Mouse (Mus musculus): ENCODE measurements at regions not wholly inside any gene's neighbourhood (a gene's known extent, or its start where the extent isn't known, plus 50 kb on each side); places are given as distances from the start of the nearest gene placed in this dataset.
"Not testable (repeated sequence)": the region's sequence is repeated elsewhere in the genome, so short reads cannot be mapped to it uniquely, and the experiment has no call there.

DNA sequence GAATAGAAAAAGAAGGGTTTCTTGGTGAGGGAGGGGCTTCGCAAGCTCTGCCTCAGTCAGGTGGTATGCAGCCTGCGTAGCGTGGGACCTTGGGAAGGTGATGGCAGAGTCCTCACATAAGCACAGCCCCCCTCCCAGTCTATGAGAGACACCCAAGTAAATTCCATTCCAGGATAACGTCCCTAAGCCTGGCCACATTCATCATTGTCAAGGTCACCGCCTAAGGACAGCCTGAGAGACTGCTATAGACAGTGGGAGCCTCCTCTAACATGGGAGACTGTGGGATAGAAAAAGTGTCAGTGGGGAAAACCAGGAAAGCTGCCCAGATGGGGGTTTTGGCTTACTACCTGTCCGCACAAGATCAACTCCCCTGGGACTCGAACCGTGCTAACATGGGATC lies 195.5 kb downstream of the Tpra1 start:
- WGBS, result 70% methylated on average over 8 of the region's 8 CpGs
- no peak for DNase-seq (ENCODE audit: low read depth, low spot score)

DNA sequence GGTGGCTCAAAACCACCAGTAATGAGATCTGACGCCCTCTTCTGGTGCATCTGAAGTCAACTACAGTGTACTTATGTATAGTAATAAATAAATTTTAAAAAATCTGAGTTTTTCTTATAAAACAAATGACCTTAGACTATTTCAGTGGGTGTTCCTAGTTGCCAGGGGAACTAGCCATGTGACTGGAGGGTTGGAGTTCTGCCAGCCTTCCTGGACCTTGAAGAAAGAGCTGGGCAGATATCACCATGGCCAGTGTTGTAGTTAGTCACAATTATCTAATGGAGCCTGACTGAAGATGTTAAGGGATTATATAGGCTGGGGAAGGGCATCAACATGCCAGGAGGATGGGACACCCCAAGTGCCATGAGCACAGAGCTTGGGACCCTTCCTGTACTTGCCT lies 217.2 kb downstream of the Tpra1 start:
- DNase-seq (ENCODE audit: low read depth, low spot score), result no peak
- 53% methylated on average over 1 of the region's 1 CpGs for WGBS

DNA sequence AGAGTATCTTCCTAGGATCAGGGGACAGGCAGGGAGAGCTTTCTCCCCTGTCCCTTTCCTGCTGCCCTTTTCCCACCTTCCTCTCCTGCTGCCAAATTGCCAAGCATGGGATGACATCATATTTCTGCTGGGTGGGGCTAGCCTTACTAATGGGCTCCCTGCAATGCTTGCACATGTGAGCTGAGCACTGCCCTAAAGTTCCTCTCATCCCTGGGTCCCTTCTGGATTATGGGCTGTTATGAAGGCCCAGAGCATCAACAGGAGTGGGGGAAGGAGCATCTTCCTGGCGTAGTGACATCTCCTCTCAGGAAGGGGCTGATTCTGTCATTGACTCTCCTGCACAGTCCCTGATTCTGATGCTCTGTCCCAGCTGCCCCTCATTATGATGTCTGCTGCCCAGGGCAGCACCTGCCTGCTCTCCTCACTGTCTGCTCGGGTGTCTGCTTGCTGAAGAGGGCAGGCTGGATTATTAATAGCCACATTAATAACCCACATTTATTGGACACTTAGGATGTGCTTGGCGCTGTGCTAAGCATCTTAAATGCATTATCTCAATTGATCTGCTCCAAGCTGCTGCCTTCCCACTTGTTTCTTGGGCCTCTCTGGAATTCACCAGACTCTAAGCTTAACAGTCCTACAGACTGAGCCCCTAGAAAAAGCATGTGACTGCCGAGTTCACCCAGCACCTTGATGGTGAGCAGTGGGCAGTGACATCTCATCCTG lies 219.1 kb downstream of the Tpra1 start:
- no peak for DNase-seq (ENCODE audit: low read depth, low spot score)
- WGBS, result 67% methylated on average over 4 of the region's 4 CpGs

DNA sequence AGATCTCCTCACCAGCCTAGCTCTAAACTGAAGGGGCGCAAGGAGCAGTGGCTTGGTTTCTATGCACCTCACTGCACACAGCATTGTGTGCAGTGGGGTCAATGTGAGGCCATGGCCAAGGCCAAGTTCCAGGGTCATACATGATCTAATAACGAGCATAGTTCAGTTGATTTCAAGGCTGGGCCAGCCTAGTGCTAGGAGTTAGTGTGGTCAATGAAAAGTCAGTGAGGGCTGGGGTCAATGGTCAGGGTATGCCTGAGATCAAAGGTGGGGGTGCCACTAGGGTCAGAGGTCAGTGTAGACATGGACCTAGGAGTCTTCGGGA lies 219.7 kb downstream of the Tpra1 start:
- 70% methylated on average over 3 of the region's 3 CpGs for WGBS
- no peak for DNase-seq (ENCODE audit: low read depth, low spot score)

DNA sequence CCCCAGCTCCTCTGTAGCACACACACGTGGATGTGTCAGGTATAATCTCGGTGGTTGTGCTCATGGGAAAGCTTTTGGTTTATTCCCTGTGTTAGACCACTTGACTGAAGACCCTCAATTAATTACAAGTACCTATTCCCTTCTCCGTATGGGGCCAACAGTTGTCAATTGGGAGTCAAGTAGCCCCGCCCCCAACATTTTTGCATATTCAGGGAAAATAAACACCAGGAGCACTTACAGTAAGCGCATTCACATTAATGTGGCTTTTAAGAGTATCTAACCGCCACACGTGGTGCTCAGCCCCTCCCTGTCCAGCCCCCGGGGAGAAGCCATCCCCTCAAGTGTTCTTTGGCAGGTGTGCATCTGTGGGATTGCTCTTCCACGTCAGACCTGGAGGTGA lies 223.9 kb downstream of the Tpra1 start:
- no peak for DNase-seq (ENCODE audit: low read depth, low spot score)
- WGBS, result 48% methylated on average over 9 of the region's 9 CpGs

DNA sequence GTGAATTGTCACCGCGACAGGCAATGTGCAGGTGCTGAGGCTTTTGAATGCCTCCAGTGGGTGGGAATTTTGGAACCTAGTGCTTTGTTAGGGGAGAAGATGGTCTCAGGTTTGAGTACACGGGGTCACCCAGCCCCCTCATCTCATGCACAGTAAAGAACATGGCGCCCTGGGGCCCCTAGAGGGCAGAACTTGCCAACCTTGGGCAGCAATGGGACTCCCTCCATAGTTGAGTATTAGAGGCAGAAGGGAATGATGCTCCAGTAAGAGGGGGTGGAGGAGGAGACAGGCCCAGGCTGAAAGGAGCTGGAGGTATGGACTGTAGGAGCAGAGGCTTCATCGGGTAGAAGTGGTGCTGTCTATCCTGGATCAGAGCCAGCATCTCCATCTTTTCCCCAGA lies 226.1 kb downstream of the Tpra1 start:
- DNase-seq (ENCODE audit: low read depth, low spot score), result not testable (repeated sequence)
- WGBS, result 61% methylated on average over 5 of the region's 5 CpGs

DNA sequence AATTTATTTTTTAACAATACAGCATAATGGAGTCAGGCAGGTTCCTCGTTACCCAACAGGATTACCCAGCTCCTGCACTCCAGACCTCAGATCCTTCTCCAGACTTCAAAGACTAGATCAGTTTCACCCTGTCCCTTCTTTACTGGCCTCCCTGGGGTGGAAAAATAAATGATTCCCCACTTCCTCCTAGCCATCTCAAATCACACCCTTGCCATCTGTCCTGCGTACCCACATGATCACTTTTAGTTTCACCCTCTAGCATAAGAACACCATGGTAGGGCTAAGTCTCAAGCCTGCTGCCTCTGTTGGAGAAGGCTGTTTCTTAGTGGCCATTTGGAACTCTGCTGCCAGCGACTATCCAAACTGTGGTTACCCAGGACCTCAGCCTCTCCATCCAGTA lies 222.0 kb downstream of the Plxna1 start:
- DNase-seq (ENCODE audit: low read depth, low spot score), result peak; percentile 8
- WGBS, result 65% methylated on average over 3 of the region's 3 CpGs

DNA sequence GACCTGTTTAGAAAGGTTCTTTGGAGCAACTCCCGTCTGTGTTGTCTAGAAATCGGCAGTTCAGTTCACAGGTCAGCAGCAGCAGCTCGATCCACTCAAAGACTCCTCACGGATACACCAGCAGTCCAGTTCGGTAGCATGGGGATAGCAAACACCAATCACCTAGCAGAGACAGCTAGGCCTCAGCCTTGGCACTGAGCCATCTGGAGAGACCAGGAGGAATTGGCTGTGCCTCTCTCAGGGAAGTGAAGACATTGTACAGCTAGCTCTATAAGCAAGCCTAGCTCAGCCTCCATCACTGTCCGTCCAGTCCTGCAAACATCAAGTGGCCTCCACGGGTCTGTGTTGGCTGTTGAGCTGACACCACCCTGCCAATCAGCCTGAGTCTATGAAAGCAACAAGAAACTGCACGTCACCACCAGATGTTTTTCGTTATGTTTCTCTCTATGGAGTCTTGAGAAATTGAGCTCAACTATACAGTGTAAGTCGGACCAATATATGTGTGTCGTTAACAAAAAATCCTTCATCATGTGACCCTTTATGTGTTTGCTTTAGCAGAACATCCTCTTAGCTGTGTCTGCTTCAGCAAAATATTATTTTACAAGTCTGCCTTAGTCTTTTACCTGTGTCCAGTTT lies 209.3 kb downstream of the Plxna1 start:
- no peak for DNase-seq (ENCODE audit: low read depth, low spot score)
- 79% methylated on average over 11 of the region's 11 CpGs for WGBS

DNA sequence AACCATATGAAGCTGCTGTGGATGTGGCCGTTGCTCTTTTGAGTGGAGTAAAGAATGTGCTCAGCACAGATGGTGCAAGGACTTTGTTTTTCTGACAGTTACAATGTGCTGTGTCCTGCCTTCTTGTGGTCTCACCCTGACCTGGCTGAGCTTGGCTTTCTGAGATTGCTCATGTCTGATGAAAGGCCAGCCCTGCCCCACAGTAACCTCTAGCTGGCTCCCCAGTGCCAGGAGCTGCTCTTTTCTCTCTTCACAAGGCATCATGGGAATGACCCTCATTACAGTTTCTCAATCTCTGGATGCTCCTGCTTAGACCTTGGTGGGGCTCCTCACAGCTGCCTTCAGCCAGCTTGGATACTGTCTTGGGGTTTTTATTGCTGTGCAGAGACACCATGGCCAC lies 204.9 kb downstream of the Plxna1 start:
- WGBS, result 84% methylated on average over 1 of the region's 1 CpGs
- DNase-seq (ENCODE audit: low read depth, low spot score), result no peak

DNA sequence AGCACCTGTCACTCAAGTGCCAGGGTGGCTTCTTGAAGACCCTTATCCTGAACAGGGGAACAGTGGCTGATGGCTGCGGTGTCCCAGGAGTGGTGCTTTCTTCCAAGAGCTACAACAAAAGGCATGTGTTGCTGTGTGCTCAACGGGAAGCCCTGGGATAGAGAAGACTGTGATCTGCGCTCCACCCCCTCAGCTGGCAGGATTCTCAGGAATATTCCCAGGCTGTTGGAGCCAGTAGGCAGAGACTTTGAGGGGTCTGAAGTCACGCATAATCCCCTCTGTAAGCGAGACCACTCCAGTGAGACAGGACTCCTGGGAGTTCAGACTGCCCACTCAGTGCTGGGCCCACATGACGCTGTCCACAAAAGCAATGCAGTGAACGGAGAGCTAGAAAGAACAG lies 202.4 kb downstream of the Plxna1 start:
- WGBS, result 70% methylated on average over 7 of the region's 7 CpGs
- DNase-seq (ENCODE audit: low read depth, low spot score), result no peak

DNA sequence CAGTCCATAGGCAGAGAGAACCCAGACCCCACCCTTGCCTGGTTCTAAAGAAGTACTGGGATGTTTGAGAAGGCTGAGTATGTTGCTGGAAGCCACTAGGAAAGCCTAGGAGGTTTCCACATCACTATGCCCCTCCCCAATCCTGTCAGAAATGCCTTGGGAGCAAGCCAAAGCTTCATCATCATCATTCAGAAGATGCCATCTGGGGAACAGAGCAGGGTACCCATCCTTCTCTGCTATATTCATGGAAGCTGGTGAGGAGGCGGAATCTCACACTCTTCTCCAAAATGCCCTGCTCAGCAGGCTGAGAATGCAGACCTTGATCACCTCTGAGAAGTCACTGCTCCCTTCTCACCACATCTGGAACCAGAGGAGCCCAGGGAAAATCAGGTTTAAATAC lies 200.7 kb downstream of the Plxna1 start:
- 84% methylated on average over 1 of the region's 1 CpGs for WGBS
- no peak for DNase-seq (ENCODE audit: low read depth, low spot score)

DNA sequence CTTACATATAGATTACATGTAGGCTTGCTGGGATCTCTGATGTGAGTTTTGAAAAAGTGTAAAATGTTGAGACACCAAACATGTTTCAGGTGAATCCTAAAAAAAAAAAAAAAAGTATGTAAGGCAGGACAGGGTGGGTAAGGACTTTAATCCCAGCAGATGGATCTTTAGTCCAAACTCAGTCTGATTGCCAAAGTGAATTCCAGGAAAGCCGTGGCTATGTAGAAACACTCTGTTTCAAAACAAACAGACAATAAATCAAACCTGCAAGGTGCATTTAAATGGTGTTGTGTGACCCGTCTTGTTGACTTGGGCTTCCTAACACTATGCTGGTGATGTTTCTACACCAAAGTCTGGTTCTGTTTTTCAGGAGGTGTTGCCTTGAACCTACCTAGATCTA lies 192.9 kb downstream of the Plxna1 start:
- 8% methylated on average over 2 of the region's 2 CpGs for WGBS
- no peak for DNase-seq (ENCODE audit: low read depth, low spot score)

DNA sequence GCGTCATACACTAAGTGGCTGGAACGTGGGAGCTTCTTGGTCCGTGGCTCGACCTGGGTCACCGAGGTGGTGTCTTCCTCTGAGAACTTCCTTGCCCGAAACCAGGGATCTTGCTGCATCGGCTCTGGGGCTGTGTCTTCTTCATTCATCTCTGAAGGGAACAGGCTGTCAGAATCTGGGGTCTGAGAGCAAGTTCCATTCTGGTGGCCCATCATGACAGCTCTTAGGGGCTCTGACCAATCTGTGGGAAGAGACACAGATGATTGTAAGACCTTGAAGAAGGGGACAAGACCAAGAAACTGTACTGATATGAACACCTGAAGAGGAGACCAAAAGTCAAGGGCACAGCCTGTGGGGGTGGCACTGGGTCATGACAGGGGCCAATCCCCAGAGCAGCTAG lies 177.5 kb downstream of the Plxna1 start:
- no CpG with 5 or more reads among the region's 7 CpGs for WGBS
- not testable (repeated sequence) for DNase-seq (ENCODE audit: low read depth, low spot score)

DNA sequence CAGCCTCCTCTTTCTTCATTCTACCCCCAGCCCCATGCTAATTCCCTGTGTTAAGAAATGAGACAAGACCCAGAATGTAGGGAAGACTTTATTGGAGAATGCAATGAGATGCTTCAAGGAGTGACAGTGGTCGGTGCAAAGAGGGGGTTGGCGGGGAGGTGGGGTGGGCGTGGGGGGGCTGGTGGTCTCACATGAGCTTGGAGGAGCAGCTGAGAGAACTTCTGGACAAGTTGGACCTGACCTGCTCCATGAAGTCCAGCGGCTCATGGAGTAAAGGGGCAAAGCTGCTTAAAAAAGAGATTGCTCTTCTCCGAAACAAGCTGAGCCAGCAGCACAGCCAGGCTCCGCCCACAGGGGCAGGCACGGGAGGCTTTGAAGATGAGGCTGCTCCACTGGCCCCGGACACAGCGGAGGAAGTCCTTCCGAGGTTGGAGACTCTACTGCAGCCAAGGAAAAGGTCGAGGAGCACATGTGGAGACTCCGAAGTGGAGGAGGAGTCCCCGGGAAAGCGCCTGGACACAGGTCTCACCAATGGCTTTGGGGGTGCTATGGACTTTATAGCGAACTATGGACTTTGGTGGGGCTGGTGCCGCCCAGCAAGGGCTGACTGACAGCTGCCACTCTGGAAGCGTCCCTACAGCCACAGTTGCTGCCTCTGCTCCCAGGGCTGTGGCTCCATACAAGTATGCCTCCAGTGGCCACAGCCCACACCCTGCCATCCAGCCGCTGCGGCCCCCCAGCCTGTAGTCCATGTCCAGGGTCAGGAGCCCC lies 161.7 kb downstream of the Plxna1 start:
- DNase-seq (ENCODE audit: low read depth, low spot score), result not testable (repeated sequence)
- 14% methylated on average over 19 of the region's 19 CpGs for WGBS

DNA sequence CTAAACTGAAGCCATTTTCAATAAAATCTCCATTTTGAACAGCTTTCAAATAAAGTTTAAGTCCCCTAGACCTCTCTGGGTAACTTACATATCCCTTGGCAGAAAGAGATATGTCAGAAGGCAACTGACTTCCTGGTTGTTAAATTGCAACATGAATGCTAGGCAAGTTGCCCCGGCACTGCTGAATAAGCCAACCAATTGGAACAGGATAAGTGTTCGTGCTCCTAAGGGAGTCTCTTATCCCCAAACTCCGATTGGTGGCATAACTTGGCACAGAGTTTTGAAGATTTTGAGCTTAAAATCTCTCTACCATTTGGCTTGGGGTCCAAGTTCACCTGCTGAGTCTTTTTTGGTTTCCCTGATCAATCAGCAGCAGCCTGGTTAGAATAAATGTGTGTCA lies 147.4 kb downstream of the Plxna1 start:
- no peak for DNase-seq (ENCODE audit: low read depth, low spot score)
- 61% methylated on average over 3 of the region's 3 CpGs for WGBS

DNA sequence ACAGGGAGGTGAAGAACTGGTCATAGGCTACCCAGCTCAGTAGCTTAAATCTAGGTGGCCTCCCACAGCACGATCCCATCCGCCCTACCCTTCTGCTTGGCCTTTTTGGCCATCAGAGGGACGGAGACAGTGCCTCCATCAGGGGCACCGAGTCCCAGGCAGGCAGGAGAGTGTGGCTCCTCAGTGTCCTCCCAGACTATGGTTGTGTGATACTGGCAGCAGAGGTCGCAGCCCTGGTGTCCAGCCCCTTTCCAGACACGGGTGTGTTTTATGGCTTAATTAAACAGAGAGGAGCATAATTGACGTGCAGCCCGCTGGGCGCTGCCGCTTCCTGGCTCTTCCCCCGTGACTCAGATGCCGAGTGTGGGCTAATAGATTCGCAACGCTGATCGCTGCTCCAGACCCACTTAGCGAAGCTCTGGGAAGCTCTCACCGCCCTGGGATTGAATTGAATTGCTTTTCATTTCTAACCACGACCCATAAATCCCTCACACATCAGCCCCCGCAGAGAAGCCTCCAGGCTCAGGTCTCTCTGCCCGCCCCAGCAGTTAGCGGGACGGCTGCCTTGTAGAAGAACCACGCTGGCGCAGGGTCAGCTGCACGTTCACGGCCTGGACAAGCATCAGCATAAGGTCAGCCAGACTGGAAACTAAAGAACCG lies 126.9 kb downstream of the Plxna1 start:
- DNase-seq (ENCODE audit: low read depth, low spot score), result no peak
- WGBS, result 7% methylated on average over 27 of the region's 27 CpGs

DNA sequence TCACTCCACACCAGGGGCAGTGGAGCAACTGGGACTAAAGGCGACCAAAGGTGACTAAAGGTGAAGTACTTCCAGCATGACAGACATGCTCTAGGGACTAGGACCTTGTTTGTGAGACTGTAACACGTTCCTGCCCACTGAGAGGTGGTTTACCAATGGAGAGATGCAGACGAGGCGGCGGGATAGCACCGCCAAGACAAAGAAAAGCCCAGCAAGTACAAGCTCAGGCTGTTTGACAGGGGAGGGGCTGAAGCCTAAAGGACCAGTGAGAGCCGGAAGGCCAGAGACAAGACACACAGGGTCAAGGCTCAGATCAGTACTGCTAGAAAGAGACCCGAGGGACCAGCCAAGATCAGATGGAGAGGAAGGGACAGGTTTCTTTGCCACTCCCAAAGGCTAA lies 126.2 kb downstream of the Plxna1 start:
- 28% methylated on average over 8 of the region's 8 CpGs for WGBS
- no peak for DNase-seq (ENCODE audit: low read depth, low spot score)

DNA sequence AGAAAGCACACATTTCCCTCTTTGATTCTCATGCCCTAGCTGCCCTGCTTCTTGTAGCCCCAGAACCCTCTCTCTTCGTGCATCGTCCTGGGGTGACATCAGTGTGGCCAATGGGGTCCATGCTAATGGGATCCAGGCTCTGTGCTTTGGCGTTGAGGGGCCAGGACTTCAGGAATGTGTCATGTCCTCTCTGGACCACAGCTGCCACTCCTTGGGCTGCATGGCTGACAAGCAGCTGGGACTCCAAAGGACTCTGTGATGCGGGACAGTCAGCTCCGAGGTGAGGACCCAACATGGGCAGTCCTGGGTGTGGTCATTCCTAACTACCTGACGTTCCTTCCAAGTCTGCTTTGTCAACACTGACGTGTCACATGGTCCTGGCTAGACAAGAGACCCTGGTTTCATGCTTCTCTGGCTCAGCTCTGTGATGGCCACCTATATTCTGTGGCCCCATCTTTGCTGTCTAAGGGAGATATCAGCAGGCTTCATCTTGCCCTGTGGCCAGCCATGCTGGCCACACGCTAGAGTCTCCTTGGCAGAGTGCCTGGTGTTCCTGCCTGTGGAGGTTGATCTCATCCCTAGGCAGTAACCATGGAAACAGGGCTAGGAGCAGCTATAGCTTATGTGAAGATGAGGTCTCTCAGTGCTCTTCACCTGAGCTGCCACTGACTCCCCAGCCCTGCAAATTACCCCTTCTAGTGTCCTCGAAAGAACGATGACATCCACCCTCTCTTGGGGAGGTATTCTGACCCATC lies 125.4 kb downstream of the Plxna1 start:
- WGBS, result 59% methylated on average over 10 of the region's 10 CpGs
- DNase-seq (ENCODE audit: low read depth, low spot score), result no peak

DNA sequence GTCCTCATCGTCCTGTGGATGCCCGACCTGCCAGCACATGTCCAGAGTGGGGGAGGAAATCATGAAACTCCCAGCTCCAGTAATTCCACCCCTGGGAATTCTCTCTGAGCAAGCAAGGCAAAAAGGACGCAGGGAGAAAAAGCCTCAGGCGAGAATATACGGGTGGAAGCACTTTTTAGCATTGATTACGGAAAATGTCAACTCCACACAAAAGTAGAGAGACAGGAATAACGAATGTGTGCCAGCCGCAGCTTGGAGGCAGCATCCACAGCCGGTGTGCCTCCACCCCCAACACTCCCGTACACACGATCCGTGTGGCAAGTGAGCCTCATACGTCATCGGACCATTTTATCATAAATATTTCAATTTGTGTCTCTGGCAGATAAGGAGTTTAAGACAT lies 123.5 kb downstream of the Plxna1 start:
- DNase-seq (ENCODE audit: low read depth, low spot score), result no peak
- 56% methylated on average over 14 of the region's 14 CpGs for whole genome bisulfite sequencing

DNA sequence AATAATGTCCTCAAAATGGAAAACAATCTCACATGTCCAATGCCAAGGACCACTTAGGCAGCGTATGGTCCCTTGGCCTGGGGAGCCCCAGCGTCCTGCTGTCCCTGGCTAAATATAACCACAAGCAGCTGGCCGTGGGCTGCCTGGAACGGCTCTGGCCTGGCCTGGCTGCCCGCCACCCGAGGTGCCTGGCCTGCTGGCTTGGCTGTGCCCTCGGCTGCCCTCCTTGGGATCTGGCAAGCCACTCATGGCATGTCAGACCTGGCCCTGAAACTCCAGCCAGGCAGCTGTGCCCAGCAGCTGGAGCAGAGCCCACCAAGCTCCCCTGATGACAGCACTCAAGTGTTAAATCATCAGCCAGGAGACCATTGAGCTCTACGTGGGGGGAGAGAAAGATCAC lies 122.9 kb downstream of the Plxna1 start:
- 48% methylated on average over 8 of the region's 8 CpGs for WGBS
- no peak for DNase-seq (ENCODE audit: low read depth, low spot score)
